Mouse (Mus musculus) midbrain, embryonic 11.5 days (tissue): ENCODE measurements around the gene Tnfrsf19. TPM values are rescaled to one million over a fixed set of nuclear protein-coding genes. Genes with fewer than 3 reads are reported as not detected.

Source experiments
- ATAC-seq: fragments of 200-750 bp; cut with Nextera tagmentation; 2 replicates; pipeline ENCODE4 v1.8.0; 2017; ENCODE audit warnings: moderate TSS enrichment, moderate library complexity; ENCODE audit not compliant: low FRiP score
- DNase-seq: peaks from one replicate; pipeline ENCODE4 v3.0.0; 2015; ENCODE audit warnings: low spot score; ENCODE audit errors: missing footprints
- H3K27ac ChIP-seq: fragments of 300-500 bp; sonication (generic); 2 replicates; pipeline ENCODE4 v1.5.1; 2014; ENCODE audit warnings: low read depth, low read length
- H3K27me3 ChIP-seq: fragments of 300-500 bp; sonication (generic); 2 replicates; pipeline ENCODE4 v1.6.1; 2014; ENCODE audit warnings: mild to moderate bottlenecking, low read length, moderate library complexity, mixed read lengths; ENCODE audit not compliant: control insufficient read depth, insufficient read depth
- H3K36me3 ChIP-seq: fragments of 300-500 bp; sonication (generic); 2 replicates; pipeline ENCODE4 v1.6.1; 2014; ENCODE audit warnings: mild to moderate bottlenecking, low read length, moderate library complexity, mixed read lengths; ENCODE audit not compliant: control insufficient read depth, insufficient read depth
- H3K4me1 ChIP-seq: fragments of 300-500 bp; sonication (generic); 2 replicates; pipeline ENCODE4 v1.6.1; 2014; ENCODE audit warnings: low read length; ENCODE audit not compliant: control insufficient read depth, insufficient read depth
- H3K4me2 ChIP-seq: fragments of 300-500 bp; sonication (generic); 2 replicates; pipeline ENCODE4 v1.6.1; 2014; ENCODE audit warnings: mild to moderate bottlenecking, moderate library complexity
- H3K4me3 ChIP-seq: fragments of 300-500 bp; sonication (generic); 2 replicates; pipeline ENCODE4 v1.5.1; 2014; ENCODE audit warnings: low read depth, low read length
- H3K9ac ChIP-seq: fragments of 300-500 bp; sonication (generic); 2 replicates; pipeline ENCODE4 v1.6.1; 2014; ENCODE audit warnings: low read length
- H3K9me3 ChIP-seq: fragments of 300-500 bp; sonication (generic); 2 replicates; pipeline ENCODE4 v1.6.1; 2016; ENCODE audit warnings: low read length; ENCODE audit not compliant: control insufficient read depth
- WGBS: fragments of 180-500 bp; shearing (Covaris S2); extraction: QIAGEN DNeasy Blood & Tissue Kit; methylation state at CpG from one replicate; pipeline ENCODE4 v1.1.7; 2014; 5-methylcytosine and 5-hydroxymethylcytosine counted together
- polyA plus RNA-seq: library from polyadenylated mRNA; unstranded; fragments of >200 nt; fragmentation: Nextera tagmentation; extraction: Ambion mirVana; gene quantifications from 2 replicates; pipeline ENCODE4 v1.2.1, GENCODE M21; 2014

Tnfrsf19 gene
- polyA plus RNA-seq, 1 experiment from 2014 or later: 81.2 TPM

- H3K36me3 ChIP-seq: 0 out of 2 replicates have a peak, but pooled peaks cover 3% of the 10 kb centered on the region
Observed at GRCm38 (mm10) chr14:60985077-60985476, 61.2 kb downstream of the Tnfrsf19 start.

DNA sequence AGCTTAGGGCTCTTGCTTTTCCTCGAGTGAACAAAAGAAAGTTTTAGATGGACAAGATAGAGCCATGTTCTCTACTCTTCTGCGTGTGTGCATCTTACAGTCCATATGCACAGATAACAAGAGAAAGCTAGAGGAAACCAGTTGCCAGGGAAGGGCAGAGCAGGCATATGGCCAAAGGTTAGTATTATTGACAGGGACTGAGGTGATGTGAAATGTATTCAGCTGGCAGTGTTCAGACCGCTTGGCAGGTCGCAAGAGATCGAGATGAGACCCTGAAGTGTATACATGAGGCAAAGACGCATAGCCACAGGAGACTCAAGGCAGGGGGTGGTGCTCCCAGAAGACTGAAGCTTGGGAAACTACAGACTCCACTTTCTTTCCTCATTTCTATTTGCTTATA is 62.0 kb downstream of the Tnfrsf19 start:
- H3K36me3 ChIP-seq: 0 out of 2 replicates have a peak, but pooled peaks cover 3% of the 10 kb centered on the region
- H3K9me3 ChIP-seq: no peaks in the 10 kb centered on the region
- no peak for DNase-seq
- no peaks in the 10 kb centered on the region for H3K27me3 ChIP-seq
- ATAC-seq: no peak
- 78% methylated on average over 6 of the region's 6 CpGs for WGBS
- H3K4me3 ChIP-seq: no peak overlapping the region
- no peak overlapping the region for H3K4me2 ChIP-seq
- no peak overlapping the region for H3K27ac ChIP-seq
- no peak overlapping the region for H3K9ac ChIP-seq
- peaks cover 19% of the 10 kb centered on the region for H3K4me1 ChIP-seq

More at GRCm38 (mm10) chr14:60985077-60985476, 61.2 kb downstream of the Tnfrsf19 start:
- DNase-seq (no peak), ATAC-seq (no peak)
- Histone ChIP-seq H3K4me2 (no peak overlapping the region), H3K9ac (no peak overlapping the region), H3K4me1 (peaks cover 19% of the 10 kb centered on the region), H3K27me3 (no peaks in the 10 kb centered on the region), H3K4me3 (no peak overlapping the region), H3K27ac (0 out of 2 replicates have a peak overlapping the region, but pooled peaks have one; percentile 5), H3K9me3 (no peaks in the 10 kb centered on the region)
- WGBS: 29% methylated on average over 4 of the region's 4 CpGs

- DNase-seq: no peak
- 0 out of 2 replicates have a peak, but pooled peaks cover 3% of the 10 kb centered on the region for H3K36me3 ChIP-seq
- H3K9me3 ChIP-seq: no peaks in the 10 kb centered on the region
- no peak overlapping the region for H3K4me2 ChIP-seq
- H3K4me3 ChIP-seq: no peak overlapping the region
- peaks cover 8% of the 10 kb centered on the region for H3K4me1 ChIP-seq
- H3K27ac ChIP-seq: no peak overlapping the region
- H3K27me3 ChIP-seq: no peaks in the 10 kb centered on the region
- H3K9ac ChIP-seq: no peak overlapping the region
- ATAC-seq: no peak
Observed at GRCm38 (mm10) chr14:60982126-60982525, 64.2 kb downstream of the Tnfrsf19 start.

- H3K4me3 ChIP-seq: no peak overlapping the region
- H3K27me3 ChIP-seq: no peaks in the 10 kb centered on the region
- DNase-seq (no peak), ATAC-seq (no peak)
- 93% methylated on average over 5 of the region's 5 CpGs for WGBS
- H3K4me2 ChIP-seq: no peak overlapping the region
- H3K9me3 ChIP-seq: no peaks in the 10 kb centered on the region
- H3K9ac ChIP-seq: no peak overlapping the region
- H3K4me1 ChIP-seq: peaks cover 8% of the 10 kb centered on the region
- no peak overlapping the region for H3K27ac ChIP-seq
- 0 out of 2 replicates have a peak, but pooled peaks cover 3% of the 10 kb centered on the region for H3K36me3 ChIP-seq
Observed at GRCm38 (mm10) chr14:60980244-60980887, 65.9 kb downstream of the Tnfrsf19 start.

DNA sequence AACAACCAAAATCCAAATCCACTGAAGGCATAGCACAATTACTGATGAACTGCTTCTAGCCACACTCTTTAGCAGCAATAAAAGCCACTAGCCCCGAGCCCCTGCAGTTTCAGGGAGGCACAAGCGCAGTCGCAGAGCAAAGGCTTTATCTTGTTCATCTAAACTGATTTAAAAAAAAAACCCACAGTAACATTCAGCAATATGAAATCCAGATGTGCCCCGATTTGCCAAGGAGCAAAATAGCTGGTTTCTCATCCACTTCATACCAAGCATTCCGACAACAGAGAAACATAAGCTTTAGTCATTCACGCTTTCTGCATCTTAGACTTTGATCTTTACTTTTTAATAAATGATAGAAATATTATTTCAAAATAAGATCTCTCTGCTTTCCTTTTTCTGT is 68.2 kb downstream of the Tnfrsf19 start:
- H3K27ac ChIP-seq: no peak overlapping the region
- H3K4me1 ChIP-seq: no peaks in the 10 kb centered on the region
- ATAC-seq: no peak
- no peak overlapping the region for H3K4me3 ChIP-seq
- no peak overlapping the region for H3K4me2 ChIP-seq
- no peaks in the 10 kb centered on the region for H3K9me3 ChIP-seq
- WGBS: 74% methylated on average over 6 of the region's 6 CpGs
- H3K27me3 ChIP-seq: no peaks in the 10 kb centered on the region
- peaks cover 7% of the 10 kb centered on the region; the same call in 1 of the 2 replicates for H3K36me3 ChIP-seq
- DNase-seq: no peak
- no peak overlapping the region for H3K9ac ChIP-seq

GRCm38 (mm10) chr14:60976231-60976630 is 70.1 kb downstream of the Tnfrsf19 start:
- Histone ChIP-seq H3K4me1 (no peaks in the 10 kb centered on the region), H3K9ac (no peak overlapping the region), H3K36me3 (peaks cover 8% of the 10 kb centered on the region; the same call in 1 of the 2 replicates), H3K4me2 (no peak overlapping the region), H3K4me3 (no peak overlapping the region), H3K27ac (no peak overlapping the region), H3K27me3 (no peaks in the 10 kb centered on the region), H3K9me3 (no peaks in the 10 kb centered on the region)
- 84% methylated on average over 3 of the region's 3 CpGs for WGBS
- DNase-seq (no peak), ATAC-seq (no peak)

DNA sequence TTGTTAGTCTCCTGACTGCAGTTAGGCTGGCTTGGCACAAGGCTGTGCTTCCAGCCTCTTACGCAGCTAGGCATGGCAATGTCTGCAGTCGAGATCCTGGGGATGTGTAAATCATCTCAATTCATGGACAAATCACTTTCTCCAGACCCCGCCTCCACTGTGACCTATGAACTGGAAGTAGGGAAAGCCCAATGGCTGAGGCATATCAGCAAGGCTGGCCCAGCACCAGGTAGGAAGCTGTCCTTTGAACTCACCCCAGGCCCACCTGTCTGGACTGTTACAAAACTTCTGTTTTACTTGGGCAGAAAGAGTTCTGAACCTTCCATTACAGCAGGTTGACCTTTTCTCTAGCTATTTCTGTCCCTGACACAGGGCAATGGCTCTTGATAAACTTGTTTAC is 70.6 kb downstream of the Tnfrsf19 start:
- no peak for ATAC-seq
- Histone ChIP-seq H3K9me3 (no peaks in the 10 kb centered on the region), H3K36me3 (peaks cover 12% of the 10 kb centered on the region), H3K4me1 (no peaks in the 10 kb centered on the region), H3K4me2 (no peak overlapping the region), H3K4me3 (no peak overlapping the region), H3K27me3 (no peaks in the 10 kb centered on the region), H3K9ac (no peak overlapping the region), H3K27ac (no peak overlapping the region)
- WGBS: 90% methylated on average over 3 of the region's 3 CpGs
- DNase-seq: no peak

GRCm38 (mm10) chr14:60970961-60971360 is 75.3 kb downstream of the Tnfrsf19 start:
- DNase-seq: no peak
- 96% methylated on average over 9 of the region's 9 CpGs for WGBS
- Histone ChIP-seq H3K9ac (no peak overlapping the region), H3K4me3 (no peak overlapping the region), H3K9me3 (no peaks in the 10 kb centered on the region), H3K4me2 (no peak overlapping the region), H3K27ac (no peak overlapping the region), H3K4me1 (no peaks in the 10 kb centered on the region), H3K27me3 (no peaks in the 10 kb centered on the region), H3K36me3 (peaks cover 13% of the 10 kb centered on the region)
- no peak for ATAC-seq

DNA sequence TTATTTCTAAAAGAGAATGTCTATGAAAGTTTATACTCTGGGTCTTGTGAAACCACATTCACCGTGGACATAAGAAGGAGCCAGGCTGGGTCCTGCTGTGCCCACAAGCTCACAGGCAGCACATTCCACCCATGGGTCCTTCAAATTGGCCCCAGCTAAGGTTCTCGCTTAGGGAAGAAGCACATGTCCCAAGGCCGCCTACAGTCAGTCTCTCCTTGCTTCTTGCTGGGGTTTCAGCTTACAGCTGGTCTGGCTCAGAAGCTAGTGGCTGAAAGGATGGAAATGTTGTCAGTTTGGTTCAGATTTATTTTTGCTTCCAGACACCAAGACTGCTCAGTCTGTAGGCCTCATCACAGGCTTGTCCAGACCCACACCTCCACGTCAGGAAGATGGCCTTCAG is 80.2 kb downstream of the Tnfrsf19 start:
- H3K4me2 ChIP-seq: no peak overlapping the region

More for the DNA sequence above, 80.2 kb downstream of the Tnfrsf19 start:
- Histone ChIP-seq H3K4me1 (no peaks in the 10 kb centered on the region), H3K9ac (no peak overlapping the region), H3K27me3 (no peaks in the 10 kb centered on the region), H3K4me3 (no peak overlapping the region), H3K36me3 (peaks cover 13% of the 10 kb centered on the region), H3K27ac (no peak overlapping the region), H3K9me3 (no peaks in the 10 kb centered on the region)
- ATAC-seq (no peak), DNase-seq (peak; percentile 53)
- 94% methylated on average over 4 of the region's 4 CpGs for WGBS
